Mouse (Mus musculus) left cerebral cortex, postnatal 4 days (tissue): ENCODE results near the gene Mmachc. TPM values are rescaled to one million over a fixed set of nuclear protein-coding genes. Genes with fewer than 3 reads are reported as not detected.
A peak's percentile ranks its signal among the peaks of the same experiment; 100 is the strongest.
"Not testable (repeated sequence)": the region's sequence is repeated elsewhere in the genome, so short reads cannot be mapped to it uniquely, and the experiment has no call there.

Experiments
- DNase-seq: peaks from one replicate; pipeline ENCODE4 v3.0.0-alpha.2; 2022
- intact Hi-C: fragments of 180-260 bp; cut with DNase I; formaldehyde crosslinking; loops from one replicate; pipeline ENCODE4 v1.15.1; 2025
- total RNA-seq, 2 experiments: library from RNA; stranded (reverse); gene quantifications; 2 replicates each; pipeline ENCODE4 v1.2.3; 2021

Mmachc gene
- total RNA-seq, 2 experiments from 2014 or later: 14.7 to 15.7 TPM

DNA sequence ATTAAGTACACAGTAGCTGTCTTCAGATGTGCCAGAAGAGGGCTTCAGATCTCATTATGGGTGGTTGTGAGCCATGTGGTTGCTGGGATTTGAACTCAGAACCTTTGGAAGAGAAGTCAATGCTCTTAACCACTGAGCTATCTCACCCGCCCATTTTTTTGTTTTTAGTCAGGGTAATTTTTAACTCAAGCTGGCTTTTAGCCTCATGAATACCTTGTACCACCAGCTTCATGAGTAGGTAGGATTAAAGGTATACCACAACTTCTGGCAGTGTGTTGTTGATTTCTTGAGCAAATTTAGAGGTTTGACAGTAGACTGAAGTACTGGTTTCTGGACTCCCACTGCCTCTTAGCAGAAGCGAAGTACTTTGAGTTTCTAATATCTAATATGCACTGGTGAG lies 16.1 kb downstream of the Mmachc start:
- DNase-seq: no peak
- intact Hi-C loops: no loop called here

DNA sequence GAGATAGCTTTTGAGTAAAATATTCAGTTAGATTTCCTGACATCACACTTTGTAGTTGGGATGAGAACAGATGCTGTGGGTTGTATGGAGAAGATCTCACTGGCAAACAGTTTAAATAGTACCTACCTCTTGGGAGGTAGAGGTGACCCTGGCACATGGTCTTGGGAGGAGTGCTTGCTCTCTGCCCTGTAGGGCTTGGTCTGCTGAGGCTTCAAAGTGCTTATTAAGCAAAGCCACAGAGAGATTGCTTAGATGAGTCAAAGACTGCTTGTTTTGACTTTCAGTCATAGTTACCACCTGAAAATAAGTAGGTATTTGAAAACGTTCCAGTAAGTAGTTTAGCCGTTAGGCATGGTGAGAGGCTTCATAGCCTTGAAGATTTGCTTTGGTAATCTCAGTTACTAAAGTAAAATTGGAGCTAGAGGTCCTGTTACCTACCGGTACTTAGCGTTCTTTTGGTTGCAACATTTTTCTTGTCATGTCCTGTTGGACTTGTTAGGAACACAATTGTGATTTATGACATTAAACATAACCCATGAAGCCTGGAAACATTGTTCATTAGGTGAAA lies 18.8 kb downstream of the Mmachc start:
- intact Hi-C loops: no loop called here
- DNase-seq: no peak

DNA sequence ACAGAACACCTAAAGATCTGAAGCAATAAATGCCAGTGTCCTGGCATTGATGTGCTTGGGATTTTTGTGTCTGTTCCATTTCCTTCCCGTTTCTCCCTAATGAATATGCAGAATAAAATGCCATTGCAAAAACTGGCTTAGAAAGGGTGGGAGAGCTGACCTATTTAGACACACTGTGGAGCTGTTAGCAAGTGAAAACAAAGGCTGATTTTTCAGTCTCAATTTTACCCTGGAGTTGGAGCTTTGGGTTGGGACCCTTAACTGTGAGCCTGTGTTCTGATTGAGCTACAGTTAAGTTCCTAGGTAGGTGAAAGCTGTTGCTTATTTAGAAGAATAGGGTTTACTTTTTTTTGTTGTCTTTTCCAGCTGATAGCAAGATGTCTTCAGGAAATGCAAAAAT lies 21.2 kb downstream of the Mmachc start:
- no peak for DNase-seq
- intact Hi-C loops: no loop called here

DNA sequence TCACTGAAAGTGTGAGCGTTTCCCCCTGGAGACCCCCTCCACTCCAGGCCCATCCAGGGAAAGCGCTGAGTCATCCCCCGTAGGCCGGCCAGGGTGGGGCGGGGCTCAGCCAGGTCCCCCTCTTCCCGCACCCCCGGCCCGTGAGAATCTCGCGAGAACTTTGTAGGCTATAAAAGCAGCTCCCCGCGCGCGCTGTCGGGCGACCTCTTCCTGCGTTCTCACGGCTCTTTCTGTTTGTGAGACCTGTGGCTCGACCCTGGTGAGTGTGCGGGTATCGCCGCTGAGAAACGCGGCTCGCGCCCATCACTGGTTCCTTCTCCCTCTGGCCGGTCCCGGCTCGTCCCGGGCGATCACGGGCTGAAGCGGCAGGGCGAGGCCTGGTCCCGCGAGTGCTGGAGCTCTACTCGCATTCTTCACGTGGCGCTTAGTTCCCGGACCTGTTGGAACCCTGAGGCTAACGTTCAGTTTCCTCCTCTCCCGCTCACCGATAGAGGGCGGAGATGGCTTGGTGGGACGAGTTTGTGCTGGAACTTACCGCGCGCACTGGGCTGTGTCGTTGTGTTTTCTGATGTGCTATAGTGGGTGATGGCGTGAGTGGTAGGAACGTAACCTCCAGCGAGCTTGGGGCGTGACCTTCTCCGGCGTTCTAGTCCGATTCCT lies 22.7 kb downstream of the Mmachc start, which contains the start of gene Prdx1:
Gene Prdx1, plus strand, starts transcription at position 143 of the 660 bp plus-strand sequence.
- intact Hi-C loops: no loop called here

DNA sequence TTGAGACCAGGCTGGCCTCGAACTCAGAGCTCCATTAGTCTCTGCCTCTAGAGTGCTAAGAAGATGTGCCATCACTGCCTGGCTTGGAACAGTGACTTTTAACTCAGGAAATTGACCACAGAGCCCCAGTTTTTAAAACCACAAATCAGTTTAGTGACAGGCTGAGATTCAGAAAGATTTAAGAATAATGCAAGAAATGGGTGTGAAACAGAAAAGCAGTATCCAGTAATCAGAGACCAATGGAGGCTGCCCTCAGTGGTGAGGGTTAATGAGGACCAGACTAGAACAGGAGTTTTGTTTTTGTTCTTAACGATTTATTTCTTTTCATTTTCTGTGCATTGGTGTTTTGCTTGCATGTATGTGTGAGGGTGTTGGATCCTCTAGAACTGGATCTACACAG lies 23.5 kb downstream of the Mmachc start:
- intact Hi-C loops: no loop called here

More for the DNA sequence above, 22.7 kb downstream of the Mmachc start, which contains the start of gene Prdx1:
- DNase-seq: peak; percentile 96

DNA sequence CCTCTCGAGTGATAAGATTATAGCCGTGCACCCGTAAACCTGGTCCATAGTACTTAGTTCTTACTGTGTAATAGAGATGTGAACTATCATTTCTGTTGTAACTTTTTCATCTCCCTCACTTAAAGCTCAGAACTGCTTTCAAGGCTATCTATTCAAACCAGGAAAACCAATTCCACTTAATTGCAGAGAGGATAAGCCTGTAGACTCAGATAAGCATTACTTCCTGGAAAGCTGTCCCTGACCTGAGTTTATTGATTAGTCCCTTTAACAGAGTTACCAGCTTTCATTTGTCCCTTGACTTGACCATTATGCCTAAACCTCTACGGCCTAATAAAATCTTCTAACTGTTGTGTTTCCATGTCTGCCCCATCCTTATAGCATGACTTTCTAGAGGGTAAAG lies 24.2 kb downstream of the Mmachc start:
- intact Hi-C loops: no loop called here
- no peak for DNase-seq

More for the DNA sequence above, 23.5 kb downstream of the Mmachc start:
- DNase-seq: no peak

DNA sequence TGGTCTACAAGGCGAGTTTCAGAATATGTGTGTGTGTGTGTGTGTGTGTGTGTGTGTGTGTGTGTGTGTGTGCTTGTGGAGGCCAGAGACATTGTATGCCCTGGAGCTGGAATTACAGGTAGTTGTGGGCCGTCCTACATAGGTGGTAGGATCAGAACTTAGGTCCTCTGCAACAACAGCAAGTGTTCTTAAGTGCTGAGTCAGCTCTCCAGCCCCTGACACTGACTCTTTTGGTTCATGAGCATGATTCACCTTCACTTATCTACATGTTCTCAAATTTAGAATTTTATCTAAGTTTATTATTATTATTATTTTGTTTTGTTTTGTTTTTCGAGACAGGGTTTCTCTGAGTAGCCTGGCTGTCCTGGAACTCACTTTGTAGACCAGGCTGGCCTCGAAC lies 27.7 kb downstream of the Mmachc start:
- DNase-seq, intact Hi-C loops: not testable (repeated sequence)

DNA sequence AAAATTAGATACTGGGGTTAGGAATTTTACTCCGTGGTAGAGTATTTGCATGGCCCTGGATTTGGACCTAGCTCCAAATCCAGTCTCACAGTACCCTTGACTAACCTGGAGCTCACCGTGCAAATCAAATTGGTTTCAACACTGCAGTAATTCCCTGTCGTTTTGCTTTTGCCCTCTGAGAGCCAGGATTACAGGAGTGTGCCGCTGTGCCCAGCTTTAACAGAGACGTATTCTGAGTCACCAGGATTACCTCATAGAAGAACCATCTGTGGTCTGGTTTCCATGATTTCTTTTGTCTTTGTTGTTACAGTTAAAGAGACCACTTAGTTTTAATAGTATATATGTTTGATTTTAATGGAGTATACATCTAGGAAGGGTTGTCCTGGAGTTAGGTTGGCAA lies 29.1 kb downstream of the Mmachc start:
- DNase-seq: no peak
- intact Hi-C loops: no loop called here

DNA sequence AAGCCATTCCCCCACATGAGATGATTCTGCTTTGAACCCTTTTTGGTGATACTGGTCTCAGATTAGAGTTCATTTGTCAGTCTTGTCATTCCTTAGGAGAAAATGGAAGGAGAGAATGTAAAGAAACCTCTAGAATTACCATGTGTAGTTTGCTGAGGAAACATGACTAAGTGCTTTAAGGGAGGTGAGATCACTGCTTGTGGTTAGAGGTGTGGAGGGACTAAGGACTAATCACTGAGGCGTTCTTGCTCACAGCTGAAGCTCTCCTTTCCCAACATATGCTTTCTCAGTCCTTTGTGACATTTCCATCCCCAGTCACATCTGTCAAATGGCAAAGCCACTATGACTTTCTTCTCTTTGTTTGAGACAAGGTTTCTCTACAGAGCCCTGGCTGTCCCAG lies 30.4 kb downstream of the Mmachc start:
- intact Hi-C loops: no loop called here
- DNase-seq: no peak

DNA sequence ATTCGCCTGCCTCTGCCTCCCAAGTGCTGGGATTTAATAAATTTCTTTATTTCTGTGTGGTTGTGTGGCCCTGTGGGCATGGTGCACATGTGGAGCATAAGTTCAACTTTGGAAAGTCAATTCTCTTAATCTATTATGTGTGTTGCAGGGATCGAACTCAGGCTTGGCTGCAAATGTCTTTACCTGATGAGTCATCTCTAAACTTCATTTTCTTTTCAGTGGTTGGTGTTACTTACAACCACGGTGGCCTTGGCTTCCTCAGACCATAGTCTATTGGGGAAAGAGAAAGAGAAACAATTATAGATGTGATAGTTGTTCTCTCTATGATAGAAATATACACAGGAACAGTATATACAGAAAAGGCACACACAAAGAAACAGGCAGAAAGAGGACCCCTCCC lies 32.2 kb downstream of the Mmachc start:
- intact Hi-C loops: no loop called here
- no peak for DNase-seq

DNA sequence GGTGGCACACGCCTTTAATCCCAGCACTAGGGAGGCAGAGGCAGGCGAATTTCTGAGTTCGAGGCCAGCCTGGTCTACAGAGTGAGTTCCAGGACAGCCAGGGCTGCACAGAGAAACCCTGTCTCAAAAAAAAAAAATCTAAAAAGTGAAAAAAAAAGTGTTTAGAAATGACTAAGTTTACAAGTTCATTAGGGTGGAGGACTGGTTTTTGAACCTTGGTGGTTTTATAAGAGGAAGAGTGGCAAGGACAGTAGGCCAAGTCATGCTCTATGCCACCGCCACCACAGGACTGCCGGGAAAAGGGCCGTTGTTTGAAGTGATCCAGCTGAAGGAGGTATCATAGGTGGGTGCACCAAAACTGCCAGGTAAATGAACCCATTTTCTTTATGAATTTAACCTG lies 33.4 kb downstream of the Mmachc start:
- DNase-seq, intact Hi-C loops: not testable (repeated sequence)

DNA sequence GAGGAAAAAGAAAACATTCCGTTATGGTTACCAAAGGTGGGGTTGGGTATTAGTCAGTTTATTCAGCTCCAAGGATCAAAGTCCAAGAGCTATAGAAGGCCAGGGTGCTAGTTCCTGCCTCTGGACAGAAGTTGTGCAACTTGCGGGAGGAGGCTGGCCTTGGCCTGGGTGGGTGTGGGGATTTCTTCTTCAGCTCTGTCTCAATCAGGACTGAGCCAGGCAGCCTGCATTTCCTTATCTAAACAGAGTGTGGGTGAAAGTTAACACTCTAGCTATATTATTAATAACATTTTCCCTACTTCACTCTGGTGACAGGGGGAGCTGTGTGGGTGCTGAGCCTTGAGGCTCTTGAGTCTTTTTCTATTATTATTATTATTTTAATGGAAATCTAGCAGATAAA lies 35.4 kb downstream of the Mmachc start:
- intact Hi-C loops: no loop called here
- no peak for DNase-seq

DNA sequence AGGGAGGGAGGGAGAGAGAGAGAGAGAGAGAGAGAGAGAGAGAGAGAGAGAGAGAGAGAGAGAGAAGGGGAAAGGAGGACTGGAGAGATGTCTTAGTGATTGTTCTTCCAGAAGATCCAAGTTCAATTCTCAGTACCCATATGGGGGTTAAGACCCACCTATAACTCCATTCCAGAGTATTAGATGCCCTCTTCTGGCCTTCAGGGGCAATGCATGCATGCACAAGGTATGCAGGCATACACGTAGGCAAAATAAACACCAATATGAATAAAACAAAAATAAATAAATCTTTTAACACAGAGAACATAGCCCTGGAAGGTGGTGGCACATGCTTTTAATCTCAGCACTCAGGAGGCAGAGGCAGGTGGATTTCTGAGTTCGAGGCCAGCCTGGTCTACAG lies 38.9 kb downstream of the Mmachc start:
- peak; percentile 9 for DNase-seq
- intact Hi-C loops: no loop called here

DNA sequence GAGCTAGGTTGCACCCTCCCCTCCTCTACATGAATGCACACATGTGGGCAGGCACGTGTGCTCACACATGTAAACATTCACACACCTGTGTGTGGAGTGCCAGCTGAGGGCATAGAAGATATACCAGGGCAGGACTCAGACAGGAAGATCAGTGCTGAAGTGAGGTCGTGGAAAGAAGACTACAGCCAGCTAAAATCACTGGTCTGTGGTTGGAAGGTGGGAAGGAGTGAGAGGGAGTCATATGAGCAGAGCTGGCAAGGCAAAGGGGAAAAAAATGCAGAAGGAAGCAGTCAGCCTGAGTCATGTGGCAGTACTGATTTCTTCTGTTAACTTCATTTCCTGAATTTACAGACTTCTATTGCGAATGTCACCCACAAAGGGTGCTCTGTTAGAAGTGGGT lies 40.1 kb downstream of the Mmachc start:
- no peak for DNase-seq
- intact Hi-C loops: no loop called here

DNA sequence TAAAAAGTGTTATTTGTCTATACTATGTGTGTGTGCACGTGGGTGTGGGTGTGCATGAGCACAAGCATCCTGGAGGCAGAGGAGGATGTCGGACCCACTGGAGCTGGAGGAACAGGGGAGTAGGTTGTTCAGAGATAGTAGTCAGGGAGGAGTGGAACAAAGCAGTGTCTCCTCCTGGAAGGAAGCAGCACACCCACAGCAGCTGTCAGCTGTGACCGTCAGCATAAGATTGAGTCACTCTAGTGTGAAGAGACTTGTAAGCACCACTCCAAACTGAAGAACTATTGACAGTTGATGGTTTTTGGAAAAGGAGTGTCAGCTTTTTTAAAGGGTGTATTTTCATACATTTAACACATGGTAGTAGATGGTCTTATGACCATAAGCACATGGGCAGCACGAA lies 41.6 kb downstream of the Mmachc start:
- DNase-seq: no peak
- intact Hi-C loops: no loop called here

DNA sequence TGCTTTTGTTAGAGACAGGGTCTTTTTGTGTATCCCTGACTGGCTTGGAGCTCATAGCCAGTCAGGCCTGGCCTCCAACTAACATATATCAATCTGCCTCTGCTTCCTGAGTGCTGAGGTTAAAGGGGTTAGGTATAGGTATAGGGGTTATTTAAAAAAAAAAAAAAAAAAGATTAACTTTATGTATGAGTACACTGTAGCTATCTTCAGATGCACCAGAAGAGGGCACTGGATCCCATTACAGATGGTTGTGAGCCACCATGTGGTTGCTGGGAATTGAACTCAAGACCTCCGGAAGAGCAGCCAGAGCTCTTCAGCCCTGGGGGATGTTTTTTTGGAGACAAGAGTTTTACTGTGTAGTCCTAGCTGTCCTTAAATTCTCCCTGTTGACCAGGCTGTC lies 46.2 kb downstream of the Mmachc start:
- intact Hi-C loops: no loop called here

DNA sequence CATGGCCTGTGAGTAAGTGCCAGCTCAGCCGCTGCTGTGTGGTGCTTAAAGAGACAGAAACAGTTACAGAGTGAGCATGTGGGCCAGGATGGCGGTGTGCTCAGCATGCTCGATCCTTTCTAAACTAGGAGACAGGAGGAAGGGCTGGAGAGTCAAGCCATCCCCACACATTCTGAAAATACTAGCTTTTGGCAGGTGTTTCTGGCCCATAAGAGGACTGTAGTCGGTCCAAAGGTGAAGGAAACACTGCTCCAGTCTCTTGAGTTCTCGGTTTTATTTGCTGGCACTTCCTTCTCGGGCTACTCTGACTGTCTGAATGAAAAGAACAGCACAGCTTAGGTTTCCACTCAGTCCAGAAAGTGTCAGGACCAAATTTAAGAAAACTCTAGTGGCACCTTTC lies 47.4 kb downstream of the Mmachc start:
- intact Hi-C loops: no loop called here

More for the DNA sequence above, 46.2 kb downstream of the Mmachc start:
- no peak for DNase-seq

DNA sequence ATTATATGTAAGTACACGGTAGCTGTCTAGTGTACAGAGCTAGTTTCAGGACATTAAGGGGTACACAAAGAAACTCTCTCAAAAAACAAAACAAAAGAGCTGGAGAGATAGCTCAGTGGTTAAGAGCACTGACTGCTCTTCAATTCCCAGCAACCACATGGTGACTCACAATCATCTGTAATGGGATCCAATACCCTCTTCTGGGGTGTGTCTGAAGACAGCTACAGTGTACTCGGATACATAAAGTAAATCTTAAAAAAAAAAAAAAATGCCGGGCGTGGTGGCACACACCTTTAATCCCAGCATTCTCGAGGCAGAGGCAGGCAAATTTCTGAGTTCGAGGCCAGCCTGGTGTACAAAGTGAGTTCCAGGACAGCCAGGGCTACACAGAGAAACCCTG lies 48.3 kb downstream of the Mmachc start:
- DNase-seq, intact Hi-C loops: not testable (repeated sequence)

More for the DNA sequence above, 47.4 kb downstream of the Mmachc start:
- no peak for DNase-seq

DNA sequence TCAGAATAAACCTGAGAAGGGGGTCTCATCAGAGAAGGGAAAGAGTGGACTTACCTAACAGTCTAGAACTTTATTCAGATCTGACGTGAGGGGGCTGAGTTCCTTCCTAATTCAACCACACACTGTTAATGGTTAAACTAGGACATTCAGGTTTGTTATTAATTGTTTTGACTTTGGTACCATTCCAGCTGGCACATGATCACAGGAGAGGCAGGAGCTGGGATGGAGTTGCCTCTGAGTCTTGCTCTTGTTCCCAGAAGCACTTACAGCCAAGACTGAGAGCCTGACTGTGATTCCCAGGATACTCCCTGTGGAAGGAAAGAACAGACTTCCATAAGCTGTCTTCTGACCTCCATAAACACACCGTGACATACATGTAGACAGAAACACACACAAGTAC lies 48.7 kb downstream of the Mmachc start:
- intact Hi-C loops: no loop called here
- DNase-seq: no peak

DNA sequence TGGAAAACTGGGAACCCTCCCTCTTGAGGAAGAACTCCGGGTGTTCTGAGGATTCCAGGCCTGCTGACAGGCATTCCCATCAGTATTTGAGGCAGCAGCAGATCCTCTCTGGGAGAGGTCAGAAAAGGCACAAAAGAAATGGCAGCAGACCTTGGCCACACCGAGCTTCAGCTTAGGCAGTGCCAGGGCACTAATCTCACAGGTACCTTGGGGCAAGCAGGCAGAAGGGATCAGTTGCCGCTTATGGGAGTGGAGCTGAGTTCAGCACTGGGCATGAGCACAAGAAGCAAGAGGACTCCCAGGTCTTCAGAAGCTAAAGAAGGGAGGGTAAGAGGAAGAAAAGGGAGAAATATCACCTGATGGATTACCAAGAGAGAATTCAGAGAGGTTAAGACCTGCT lies 50.2 kb downstream of the Mmachc start:
- DNase-seq: no peak
- intact Hi-C loops: no loop called here

DNA sequence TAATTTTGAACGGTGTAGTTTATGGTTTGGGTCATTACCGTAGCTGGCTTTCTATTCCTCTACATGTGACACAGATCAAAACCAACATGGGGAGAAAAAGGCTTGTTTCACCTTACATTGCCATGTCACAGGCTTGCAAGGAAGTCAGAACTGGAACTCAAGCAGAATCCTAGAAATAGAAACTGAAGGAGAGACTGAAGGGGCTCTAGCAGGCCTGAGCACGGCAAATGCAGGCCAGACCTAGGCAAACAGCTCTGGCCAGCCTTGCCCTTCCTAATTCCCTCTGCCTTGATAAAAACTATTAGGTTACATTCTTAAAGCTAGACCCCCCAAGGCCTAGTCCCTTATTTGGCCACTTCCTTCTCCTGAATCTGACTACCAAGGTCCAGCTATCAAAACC lies 52.5 kb downstream of the Mmachc start:
- intact Hi-C loops: no loop called here
- no peak for DNase-seq

DNA sequence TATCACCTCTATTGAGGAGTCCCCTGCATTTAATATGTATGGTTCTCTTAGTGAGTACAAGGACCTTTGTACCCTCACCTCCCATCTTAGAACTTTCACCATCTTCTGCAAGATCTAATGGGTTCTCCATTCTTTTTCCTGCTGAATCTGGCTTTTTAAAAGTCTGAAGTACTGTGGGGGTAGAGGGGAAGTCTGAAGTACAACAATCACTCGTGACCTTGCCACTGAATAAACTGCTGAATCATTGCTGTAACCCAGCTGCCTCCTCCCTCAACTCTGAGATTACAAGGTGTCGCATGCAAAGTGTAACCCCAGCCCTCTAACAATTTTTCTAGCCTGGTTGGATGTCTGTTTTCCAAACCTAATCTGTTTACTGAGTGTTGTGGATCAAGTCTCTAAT lies 53.1 kb downstream of the Mmachc start:
- intact Hi-C loops: no loop called here
- DNase-seq: no peak

DNA sequence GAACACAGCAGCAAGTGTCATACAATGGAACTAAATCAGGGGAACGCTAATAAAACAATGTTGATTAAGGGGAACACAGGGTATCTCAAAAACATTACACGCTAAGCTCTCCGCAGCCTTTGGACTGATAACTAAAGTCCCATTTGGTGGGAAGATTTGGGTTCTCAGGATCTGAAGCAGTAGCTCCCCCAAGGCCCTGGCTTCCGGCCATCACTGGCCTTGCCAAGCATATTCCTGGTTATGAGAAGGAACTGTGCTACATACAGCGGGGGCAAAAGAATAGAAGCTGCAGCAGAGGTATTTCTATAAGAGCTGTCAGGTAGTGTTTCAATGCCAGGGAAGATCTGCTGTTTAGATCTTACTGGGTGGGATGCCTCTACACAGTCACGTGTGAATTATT lies 55.0 kb downstream of the Mmachc start:
- DNase-seq: no peak
- intact Hi-C loops: no loop called here
